Mouse (Mus musculus): Measurements from ENCODE around the gene Entpd8.

Entpd8 gene

GRCm38 (mm10) chr2:25080076-25080475 is at the start of gene Entpd8:
Entpd8 (plus strand) TSS chr2:25080304.
- no peak for DNase-seq (ENCODE audit: low read depth, low spot score)

GRCm38 (mm10) chr2:25034994-25035393 is 45.1 kb upstream of the Entpd8 start:
- no peak for DNase-seq (ENCODE audit: low read depth, low spot score)

GRCm38 (mm10) chr2:25040089-25040488 is 40.0 kb upstream of the Entpd8 start:
- DNase-seq (ENCODE audit: low read depth, low spot score): no peak

GRCm38 (mm10) chr2:25050921-25051320 is 29.2 kb upstream of the Entpd8 start:
- no peak for DNase-seq (ENCODE audit: low read depth, low spot score)

- no peak for DNase-seq (ENCODE audit: low read depth, low spot score)
Measured at GRCm38 (mm10) chr2:25051450-25051849, 28.7 kb upstream of the Entpd8 start.

- DNase-seq (ENCODE audit: low read depth, low spot score): no peak
Measured at GRCm38 (mm10) chr2:25053101-25053500, 27.0 kb upstream of the Entpd8 start.

GRCm38 (mm10) chr2:25054221-25055067 is 25.7 kb upstream of the Entpd8 start, which contains the start of gene Nsmf:
Nsmf (plus strand) TSS chr2:25054355.
- DNase-seq (ENCODE audit: low read depth, low spot score): peak; percentile 61

GRCm38 (mm10) chr2:25055068-25055405 is 25.1 kb upstream of the Entpd8 start:
- DNase-seq (ENCODE audit: low read depth, low spot score): no peak

- DNase-seq (ENCODE audit: low read depth, low spot score): no peak
Measured at GRCm38 (mm10) chr2:25055409-25056155, 24.5 kb upstream of the Entpd8 start.

- no peak for DNase-seq (ENCODE audit: low read depth, low spot score)
Measured at GRCm38 (mm10) chr2:25058926-25059325, 21.2 kb upstream of the Entpd8 start.

- no peak for DNase-seq (ENCODE audit: low read depth, low spot score)
Measured at GRCm38 (mm10) chr2:25063523-25063922, 16.6 kb upstream of the Entpd8 start.

GRCm38 (mm10) chr2:25064285-25064684 is 15.8 kb upstream of the Entpd8 start:
- no peak for DNase-seq (ENCODE audit: low read depth, low spot score)

- no peak for DNase-seq (ENCODE audit: low read depth, low spot score)
Measured at GRCm38 (mm10) chr2:25065537-25065936, 14.6 kb upstream of the Entpd8 start.

GRCm38 (mm10) chr2:25066552-25066951 is 13.6 kb upstream of the Entpd8 start:
- no peak for DNase-seq (ENCODE audit: low read depth, low spot score)

GRCm38 (mm10) chr2:25069537-25069936 is 10.6 kb upstream of the Entpd8 start:
- DNase-seq (ENCODE audit: low read depth, low spot score): no peak

GRCm38 (mm10) chr2:25072398-25072797 is 7.7 kb upstream of the Entpd8 start:
- DNase-seq (ENCODE audit: low read depth, low spot score): no peak

- no peak for DNase-seq (ENCODE audit: low read depth, low spot score)
Measured at GRCm38 (mm10) chr2:25075506-25075905, 4.6 kb upstream of the Entpd8 start.

- DNase-seq (ENCODE audit: low read depth, low spot score): no peak
Measured at GRCm38 (mm10) chr2:25078967-25079366, 1.1 kb upstream of the Entpd8 start.

- no peak for DNase-seq (ENCODE audit: low read depth, low spot score)
Measured at GRCm38 (mm10) chr2:25083697-25084096, 3.6 kb downstream of the Entpd8 start.

- no peak for DNase-seq (ENCODE audit: low read depth, low spot score)
Measured at GRCm38 (mm10) chr2:25085571-25085970, 5.5 kb downstream of the Entpd8 start.

GRCm38 (mm10) chr2:25087842-25088241 is 7.7 kb downstream of the Entpd8 start:
- no peak for DNase-seq (ENCODE audit: low read depth, low spot score)

GRCm38 (mm10) chr2:25088636-25089035 is 8.5 kb downstream of the Entpd8 start:
- no peak for DNase-seq (ENCODE audit: low read depth, low spot score)

GRCm38 (mm10) chr2:25094785-25095108 is 14.6 kb downstream of the Entpd8 start:
- DNase-seq (ENCODE audit: low read depth, low spot score): no peak

Measured in retina, adult 2 months (tissue).